Mouse (Mus musculus) MEL (cell line): ENCODE results near the gene Trim47. TPM values are rescaled to one million over a fixed set of nuclear protein-coding genes. Genes with fewer than 3 reads are reported as not detected.

Experiments
- DNase-seq: peaks from one replicate; pipeline ENCODE4 v3.0.0; 2011; ENCODE audit warnings: low read depth, low spot score
- H3K27ac ChIP-seq: 2 replicates; pipeline ENCODE4 v1.5.1; 2012; ENCODE audit warnings: low read depth, mild to moderate bottlenecking, control low read depth, low read length, moderate library complexity; ENCODE audit not compliant: control insufficient read depth
- H3K27me3 ChIP-seq, 2 experiments: fragments of 150-350 bp in 1 of 2; sonication (generic) in 1 of 2; 2 replicates each; pipeline ENCODE4 v1.6.1; 2012; ENCODE audit warnings: low read length in 2 of 2, mild to moderate bottlenecking in 2 of 2, improper control_type of control experiment in 1 of 2, moderate library complexity in 1 of 2; ENCODE audit not compliant: insufficient read depth in 2 of 2, control insufficient read depth in 1 of 2
- H3K36me3 ChIP-seq, 2 experiments: 2 replicates each; pipeline ENCODE4 v1.6.1; 2012 to 2014; ENCODE audit warnings: low read length in 2 of 2, improper control_type of control experiment in 1 of 2, inconsistent platforms in 1 of 2, mild to moderate bottlenecking in 1 of 2; ENCODE audit not compliant: insufficient read depth in 2 of 2, control insufficient read depth in 1 of 2
- H3K4me1 ChIP-seq, 2 experiments: fragments of 150-350 bp in 1 of 2; sonication (generic) in 1 of 2; 2 replicates each; pipeline ENCODE4 v1.6.1; 2012; ENCODE audit warnings: low read length in 2 of 2, improper control_type of control experiment in 1 of 2, mild to moderate bottlenecking in 1 of 2; ENCODE audit not compliant: insufficient read depth in 2 of 2, control insufficient read depth in 1 of 2
- H3K4me3 ChIP-seq, 2 experiments: fragments of 150-350 bp in 1 of 2; sonication (generic) in 1 of 2; 2 replicates each; pipeline ENCODE4 v1.5.1; 2012; ENCODE audit warnings: low read depth in 2 of 2, low read length in 2 of 2, mild to moderate bottlenecking in 2 of 2, moderate library complexity in 2 of 2, control low read depth in 1 of 2, improper control_type of control experiment in 1 of 2; ENCODE audit not compliant: control insufficient read depth in 1 of 2, insufficient read depth in 1 of 2
- H3K79me2 ChIP-seq: 2 replicates; pipeline ENCODE4 v1.6.1; 2012; ENCODE audit warnings: mild to moderate bottlenecking, low read length, moderate library complexity; ENCODE audit not compliant: control insufficient read depth, poor library complexity, insufficient read depth
- H3K9ac ChIP-seq: 2 replicates; pipeline ENCODE4 v1.6.1; 2012; ENCODE audit warnings: low read depth, mild to moderate bottlenecking, control low read depth, low read length, moderate library complexity; ENCODE audit not compliant: control insufficient read depth, poor library complexity, severe bottlenecking
- H3K9me3 ChIP-seq: fragments of 150-350 bp; sonication (generic); replicated peaks from 2 replicates; pipeline ENCODE4 v1.6.1; 2012; ENCODE audit warnings: mild to moderate bottlenecking, low read length, improper control_type of control experiment, moderate library complexity; ENCODE audit not compliant: insufficient read depth
- BHLHE40 ChIP-seq: IDR thresholded peaks from 2 replicates; pipeline ENCODE4 v1.6.1; 2012; ENCODE audit warnings: low read depth, mild to moderate bottlenecking, inconsistent platforms, low read length, improper control_type of control experiment, borderline replicate concordance
- CHD2 ChIP-seq: IDR thresholded peaks from 2 replicates; pipeline ENCODE4 v1.6.1; 2011; ENCODE audit warnings: low read length, improper control_type of control experiment
- E2F4 ChIP-seq: IDR thresholded peaks from 2 replicates; pipeline ENCODE4 v1.6.1; 2011; ENCODE audit warnings: low read depth, low read length, improper control_type of control experiment, borderline replicate concordance
- GABPA ChIP-seq: IDR thresholded peaks from 2 replicates; pipeline ENCODE4 v1.6.1; 2012; ENCODE audit warnings: low read depth, mild to moderate bottlenecking, inconsistent platforms, low read length, improper control_type of control experiment, moderate library complexity
- GATA1 ChIP-seq: IDR thresholded peaks from 2 replicates; pipeline ENCODE4 v1.6.1; 2011; ENCODE audit warnings: low read depth, low read length, improper control_type of control experiment
- KAT2A ChIP-seq: conservative IDR thresholded peaks from 2 replicates; pipeline ENCODE4 v1.6.1; 2012; ENCODE audit warnings: low read depth, low read length, improper control_type of control experiment, inconsistent platforms
- MAX ChIP-seq: IDR thresholded peaks from 2 replicates; pipeline ENCODE4 v1.6.1; 2011; ENCODE audit warnings: low read length, improper control_type of control experiment
- MEF2A ChIP-seq: IDR thresholded peaks from 2 replicates; pipeline ENCODE4 v1.6.1; 2014; ENCODE audit warnings: low read depth, mild to moderate bottlenecking, inconsistent platforms, low read length, improper control_type of control experiment; ENCODE audit not compliant: poor library complexity, insufficient replicate concordance, severe bottlenecking; ENCODE audit errors: extremely low read depth
- MXI1 ChIP-seq: IDR thresholded peaks from 2 replicates; pipeline ENCODE4 v1.6.1; 2011; ENCODE audit warnings: mild to moderate bottlenecking, low read depth, low read length, improper control_type of control experiment
- MYB ChIP-seq: IDR thresholded peaks from 2 replicates; pipeline ENCODE4 v1.6.1; 2011; ENCODE audit warnings: mild to moderate bottlenecking, low read depth, low read length, improper control_type of control experiment
- NELFE ChIP-seq: IDR thresholded peaks from 2 replicates; pipeline ENCODE4 v1.6.1; 2011; ENCODE audit warnings: low read depth, low read length, improper control_type of control experiment
- POLR2A ChIP-seq, 2 experiments: IDR thresholded peaks; 2 replicates each; pipeline ENCODE4 v1.6.1; 2011 to 2012; ENCODE audit warnings: low read length in 2 of 2, mild to moderate bottlenecking in 2 of 2, control low read depth in 1 of 2, improper control_type of control experiment in 1 of 2, low read depth in 1 of 2, moderate library complexity in 1 of 2; ENCODE audit not compliant: control insufficient read depth in 1 of 2, insufficient read depth in 1 of 2, poor library complexity in 1 of 2
- RAD21 ChIP-seq: IDR thresholded peaks from 2 replicates; pipeline ENCODE4 v1.6.1; 2011; ENCODE audit warnings: mild to moderate bottlenecking, low read depth, low read length, improper control_type of control experiment
- SIN3A ChIP-seq: IDR thresholded peaks from 2 replicates; pipeline ENCODE4 v1.6.1; 2012; ENCODE audit warnings: low read length, improper control_type of control experiment, inconsistent platforms
- TCF12 ChIP-seq: IDR thresholded peaks from 2 replicates; pipeline ENCODE4 v1.6.1; 2014; ENCODE audit warnings: low read depth, mild to moderate bottlenecking, inconsistent platforms, low read length, improper control_type of control experiment, moderate library complexity
- UBTF ChIP-seq: IDR thresholded peaks from 2 replicates; pipeline ENCODE4 v1.6.1; 2012; ENCODE audit warnings: low read depth, mild to moderate bottlenecking, inconsistent platforms, low read length, improper control_type of control experiment, moderate library complexity, borderline replicate concordance; ENCODE audit not compliant: insufficient read depth
- USF1 ChIP-seq: IDR thresholded peaks from 2 replicates; pipeline ENCODE4 v1.6.1; 2014; ENCODE audit warnings: low read depth, mild to moderate bottlenecking, inconsistent platforms, low read length, improper control_type of control experiment, moderate library complexity
- USF2 ChIP-seq, 2 experiments: IDR thresholded peaks; 2 replicates each; pipeline ENCODE4 v1.6.1; 2011 to 2012; ENCODE audit warnings: improper control_type of control experiment in 2 of 2, low read length in 2 of 2, borderline replicate concordance in 1 of 2, inconsistent platforms in 1 of 2, low read depth in 1 of 2, mild to moderate bottlenecking in 1 of 2; ENCODE audit not compliant: insufficient read depth in 1 of 2
- ZC3H11A ChIP-seq: IDR thresholded peaks from 2 replicates; pipeline ENCODE4 v1.6.1; 2012; ENCODE audit warnings: low read depth, mild to moderate bottlenecking, inconsistent platforms, low read length, improper control_type of control experiment
- ZKSCAN1 ChIP-seq: IDR thresholded peaks from 2 replicates; pipeline ENCODE4 v1.6.1; 2012; ENCODE audit warnings: low read depth, mild to moderate bottlenecking, inconsistent platforms, low read length, improper control_type of control experiment, moderate library complexity
- polyA plus RNA-seq, 2 experiments: library from polyadenylated mRNA; stranded (reverse) in 1 of 2; unstranded in 1 of 2; fragments of >175 nt in 1 of 2; fragments of >200 nt in 1 of 2; gene quantifications; 2 replicates each; pipeline versions ENCODE4 v1.2.1 to v1.2.4; 2012; ENCODE audit warnings: low replicate concordance in 2 of 2, low read depth in 1 of 2; ENCODE audit not compliant: insufficient read length in 2 of 2, insufficient read depth in 1 of 2, missing spikeins in 1 of 2
- total RNA-seq: library from RNA; depleted of rRNA; stranded (reverse); fragments of 300-350 nt; gene quantifications from 2 replicates; pipeline ENCODE4 v1.2.3, GENCODE M21; 2012

Trim47 gene
- total and polyA plus RNA-seq, 3 experiments = 5.6 to 6.7 TPM; not detected in 1

GRCm38 (mm10) chr11:116174775-116175448 lies 47.9 kb upstream of the Trim47 start:
- H3K4me3 ChIP-seq = no peak overlapping the region
- no peak overlapping the region for H3K27ac ChIP-seq
- H3K79me2 ChIP-seq = no peaks in the 10 kb centered on the region
- H3K9ac ChIP-seq = no peak overlapping the region
- H3K36me3 ChIP-seq = peaks cover 0 to 6% of the 10 kb centered on the region in 2 experiments; a peak in 2 of 4 replicates
- TF ChIP-seq MAX (no peak), TCF12 (no peak), MYB (no peak), NELFE (no peak), CHD2 (no peak)
- no peaks in the 10 kb centered on the region for H3K4me1 ChIP-seq
- H3K9me3 ChIP-seq = no peaks in the 10 kb centered on the region
- no peak for DNase-seq
- no peaks in the 10 kb centered on the region for H3K27me3 ChIP-seq

- no peak overlapping the region for H3K9ac ChIP-seq
- peaks cover 0 to under 1% of the 10 kb centered on the region in 2 experiments; a peak in 2 of 4 replicates for H3K4me1 ChIP-seq
- no peak overlapping the region for H3K4me3 ChIP-seq
- H3K9me3 ChIP-seq = no peaks in the 10 kb centered on the region
- no peaks in the 10 kb centered on the region for H3K27me3 ChIP-seq
- H3K27ac ChIP-seq = no peak overlapping the region
- peaks cover 3% of the 10 kb centered on the region; the same call in 1 of the 2 replicates for H3K79me2 ChIP-seq
- DNase-seq = no peak
- TF ChIP-seq BHLHE40 = no peak
- TF ChIP-seq POLR2A (IDR thresholded peaks at IDR 0.05; ENCODE audit: control insufficient read depth in 1 of 2, insufficient read depth in 1 of 2, low read depth in 1 of 2, low read length in 2 of 2, poor library complexity in 1 of 2) = no peak
- TF ChIP-seq E2F4 = no peak
- no peak for TF ChIP-seq MAX
- TF ChIP-seq USF2 (IDR thresholded peaks at IDR 0.05; ENCODE audit: borderline replicate concordance in 1 of 2, insufficient read depth in 1 of 2, low read depth in 1 of 2, low read length in 2 of 2) = no peak
- TF ChIP-seq ZKSCAN1 = no peak
- TF ChIP-seq GATA1 = no peak
- no peak for TF ChIP-seq MXI1
- no peak for TF ChIP-seq SIN3A
- no peak for TF ChIP-seq GABPA
- TF ChIP-seq RAD21 = no peak
- no peak for TF ChIP-seq ZC3H11A
- no peak for TF ChIP-seq USF1
- no peak for TF ChIP-seq MEF2A
- no peak for TF ChIP-seq KAT2A
- TF ChIP-seq UBTF = no peak
- H3K36me3 ChIP-seq = peaks cover 4 to 6% of the 10 kb centered on the region in 2 experiments; a peak in 3 of 4 replicates
Measured at GRCm38 (mm10) chr11:116171959-116172358, 44.9 kb upstream of the Trim47 start.
